Mouse (Mus musculus): Measurements from ENCODE around the gene Elmsan1. TPM values are rescaled to one million over a fixed set of nuclear protein-coding genes. Genes with fewer than 3 reads are reported as not detected.
A peak's percentile ranks its signal among the peaks of the same experiment; 100 is the strongest.

Elmsan1 gene
- polyA plus RNA-seq, 1 experiment from 2014 or later, result 2.7 TPM

GRCm38 (mm10) chr12:84207209-84207817 is 11.4 kb downstream of the Elmsan1 start:
- Histone ChIP-seq H3K36me3 (ENCODE audit: control insufficient read depth, insufficient read depth, low read length) (no peaks in the 10 kb centered on the region), H3K27me3 (ENCODE audit: control insufficient read depth, insufficient read depth, low read depth, low read length) (no peaks in the 10 kb centered on the region), H3K4me2 (ENCODE audit: low read length) (no peak overlapping the region), H3K9me3 (replicated peaks; ENCODE audit: control insufficient read depth, low read length, poor library complexity, severe bottlenecking) (no peaks in the 10 kb centered on the region), H3K4me1 (ENCODE audit: control insufficient read depth, insufficient read depth, low read length) (no peaks in the 10 kb centered on the region; the same call in 1 of the 2 replicates), H3K27ac (ENCODE audit: low read length) (no peak overlapping the region), H3K9ac (ENCODE audit: low read depth, low read length) (no peak overlapping the region), H3K4me3 (ENCODE audit: low read depth, low read length) (no peak overlapping the region)
- ATAC-seq, result no peak
- WGBS, result 93% methylated on average over 18 of the region's 18 CpGs

GRCm38 (mm10) chr12:84206525-84206924 is 12.2 kb downstream of the Elmsan1 start:
- no peak overlapping the region for H3K4me2 ChIP-seq (ENCODE audit: low read length)
- 70% methylated on average over 7 of the region's 7 CpGs for WGBS
- no peak overlapping the region for H3K27ac ChIP-seq (ENCODE audit: low read length)
- H3K9ac ChIP-seq (ENCODE audit: low read depth, low read length), result no peak overlapping the region
- no peaks in the 10 kb centered on the region for H3K27me3 ChIP-seq (ENCODE audit: control insufficient read depth, insufficient read depth, low read depth, low read length)
- no peaks in the 10 kb centered on the region for H3K36me3 ChIP-seq (ENCODE audit: control insufficient read depth, insufficient read depth, low read length)
- H3K4me1 ChIP-seq (ENCODE audit: control insufficient read depth, insufficient read depth, low read length), result no peaks in the 10 kb centered on the region; the same call in 1 of the 2 replicates
- H3K4me3 ChIP-seq (ENCODE audit: low read depth, low read length), result no peak overlapping the region
- no peak for ATAC-seq
- no peaks in the 10 kb centered on the region for H3K9me3 ChIP-seq (replicated peaks; ENCODE audit: control insufficient read depth, low read length, poor library complexity, severe bottlenecking)

- Histone ChIP-seq H3K27me3 (ENCODE audit: control insufficient read depth, insufficient read depth, low read depth, low read length) (no peaks in the 10 kb centered on the region), H3K4me1 (ENCODE audit: control insufficient read depth, insufficient read depth, low read length) (no peaks in the 10 kb centered on the region; the same call in 1 of the 2 replicates), H3K4me2 (ENCODE audit: low read length) (no peak overlapping the region), H3K9ac (ENCODE audit: low read depth, low read length) (no peak overlapping the region), H3K9me3 (replicated peaks; ENCODE audit: control insufficient read depth, low read length, poor library complexity, severe bottlenecking) (no peaks in the 10 kb centered on the region), H3K27ac (ENCODE audit: low read length) (no peak overlapping the region), H3K36me3 (ENCODE audit: control insufficient read depth, insufficient read depth, low read length) (no peaks in the 10 kb centered on the region), H3K4me3 (ENCODE audit: low read depth, low read length) (no peak overlapping the region)
- ATAC-seq, result no peak
- WGBS, result 88% methylated on average over 10 of the region's 10 CpGs
These were observed 13.0 kb downstream of the Elmsan1 start for GRCm38 (mm10) chr12:84205659-84206185.

- H3K9me3 ChIP-seq (replicated peaks; ENCODE audit: control insufficient read depth, low read length, poor library complexity, severe bottlenecking), result no peaks in the 10 kb centered on the region
- ATAC-seq, result no peak
- H3K4me3 ChIP-seq (ENCODE audit: low read depth, low read length), result no peak overlapping the region
- no peaks in the 10 kb centered on the region for H3K27me3 ChIP-seq (ENCODE audit: control insufficient read depth, insufficient read depth, low read depth, low read length)
- no peaks in the 10 kb centered on the region; the same call in 1 of the 2 replicates for H3K4me1 ChIP-seq (ENCODE audit: control insufficient read depth, insufficient read depth, low read length)
- no peak overlapping the region for H3K4me2 ChIP-seq (ENCODE audit: low read length)
- WGBS, result 82% methylated on average over 8 of the region's 8 CpGs
- no peaks in the 10 kb centered on the region for H3K36me3 ChIP-seq (ENCODE audit: control insufficient read depth, insufficient read depth, low read length)
- no peak overlapping the region for H3K27ac ChIP-seq (ENCODE audit: low read length)
- no peak overlapping the region for H3K9ac ChIP-seq (ENCODE audit: low read depth, low read length)
These were observed 14.0 kb downstream of the Elmsan1 start for GRCm38 (mm10) chr12:84204662-84205061.

- H3K9me3 ChIP-seq (replicated peaks; ENCODE audit: control insufficient read depth, low read length, poor library complexity, severe bottlenecking), result no peaks in the 10 kb centered on the region
- no peak for ATAC-seq
- no peak overlapping the region for H3K4me2 ChIP-seq (ENCODE audit: low read length)
- H3K4me3 ChIP-seq (ENCODE audit: low read depth, low read length), result no peak overlapping the region
- H3K27ac ChIP-seq (ENCODE audit: low read length), result peak overlapping the region; percentile 28; the same call in 1 of the 2 replicates
- no peaks in the 10 kb centered on the region for H3K36me3 ChIP-seq (ENCODE audit: control insufficient read depth, insufficient read depth, low read length)
- no peak overlapping the region for H3K9ac ChIP-seq (ENCODE audit: low read depth, low read length)
- WGBS, result 80% methylated on average over 7 of the region's 7 CpGs
- H3K4me1 ChIP-seq (ENCODE audit: control insufficient read depth, insufficient read depth, low read length), result no peaks in the 10 kb centered on the region; the same call in 1 of the 2 replicates
- no peaks in the 10 kb centered on the region for H3K27me3 ChIP-seq (ENCODE audit: control insufficient read depth, insufficient read depth, low read depth, low read length)
These were observed 14.9 kb downstream of the Elmsan1 start for GRCm38 (mm10) chr12:84203778-84204216.

- WGBS, result 83% methylated on average over 7 of the region's 7 CpGs
- H3K4me1 ChIP-seq (ENCODE audit: control insufficient read depth, insufficient read depth, low read length), result no peaks in the 10 kb centered on the region
- no peak for ATAC-seq
- no peaks in the 10 kb centered on the region for H3K27me3 ChIP-seq (ENCODE audit: control insufficient read depth, insufficient read depth, low read depth, low read length)
- no peaks in the 10 kb centered on the region for H3K9me3 ChIP-seq (replicated peaks; ENCODE audit: control insufficient read depth, low read length, poor library complexity, severe bottlenecking)
- H3K36me3 ChIP-seq (ENCODE audit: control insufficient read depth, insufficient read depth, low read length), result no peaks in the 10 kb centered on the region
- H3K4me2 ChIP-seq (ENCODE audit: low read length), result no peak overlapping the region
- no peak overlapping the region for H3K9ac ChIP-seq (ENCODE audit: low read depth, low read length)
- H3K27ac ChIP-seq (ENCODE audit: low read length), result no peak overlapping the region
- H3K4me3 ChIP-seq (ENCODE audit: low read depth, low read length), result no peak overlapping the region
These were observed 15.4 kb downstream of the Elmsan1 start for GRCm38 (mm10) chr12:84203170-84203777.

- Histone ChIP-seq H3K4me1 (ENCODE audit: control insufficient read depth, insufficient read depth, low read length) (no peaks in the 10 kb centered on the region), H3K9me3 (replicated peaks; ENCODE audit: control insufficient read depth, low read length, poor library complexity, severe bottlenecking) (no peaks in the 10 kb centered on the region), H3K27ac (ENCODE audit: low read length) (no peak overlapping the region), H3K27me3 (ENCODE audit: control insufficient read depth, insufficient read depth, low read depth, low read length) (no peaks in the 10 kb centered on the region), H3K36me3 (ENCODE audit: control insufficient read depth, insufficient read depth, low read length) (no peaks in the 10 kb centered on the region), H3K9ac (ENCODE audit: low read depth, low read length) (no peak overlapping the region), H3K4me2 (ENCODE audit: low read length) (no peak overlapping the region), H3K4me3 (ENCODE audit: low read depth, low read length) (no peak overlapping the region)
- WGBS, result 82% methylated on average over 10 of the region's 10 CpGs
- no peak for ATAC-seq
These were observed 16.1 kb downstream of the Elmsan1 start for GRCm38 (mm10) chr12:84202561-84202960.

- H3K36me3 ChIP-seq (ENCODE audit: control insufficient read depth, insufficient read depth, low read length), result no peaks in the 10 kb centered on the region
These were observed 16.8 kb downstream of the Elmsan1 start for GRCm38 (mm10) chr12:84201686-84202484.

More at GRCm38 (mm10) chr12:84201686-84202484, 16.8 kb downstream of the Elmsan1 start:
- Histone ChIP-seq H3K4me2 (ENCODE audit: low read length) (no peak overlapping the region), H3K27ac (ENCODE audit: low read length) (no peak overlapping the region), H3K27me3 (ENCODE audit: control insufficient read depth, insufficient read depth, low read depth, low read length) (no peaks in the 10 kb centered on the region), H3K9me3 (replicated peaks; ENCODE audit: control insufficient read depth, low read length, poor library complexity, severe bottlenecking) (no peaks in the 10 kb centered on the region), H3K9ac (ENCODE audit: low read depth, low read length) (no peak overlapping the region), H3K4me3 (ENCODE audit: low read depth, low read length) (no peak overlapping the region), H3K4me1 (ENCODE audit: control insufficient read depth, insufficient read depth, low read length) (no peaks in the 10 kb centered on the region)
- ATAC-seq, result no peak
- WGBS, result 82% methylated on average over 18 of the region's 18 CpGs
